24 mouse cellular contexts compared by ENCODE assay signal in the genomic region with DNA sequence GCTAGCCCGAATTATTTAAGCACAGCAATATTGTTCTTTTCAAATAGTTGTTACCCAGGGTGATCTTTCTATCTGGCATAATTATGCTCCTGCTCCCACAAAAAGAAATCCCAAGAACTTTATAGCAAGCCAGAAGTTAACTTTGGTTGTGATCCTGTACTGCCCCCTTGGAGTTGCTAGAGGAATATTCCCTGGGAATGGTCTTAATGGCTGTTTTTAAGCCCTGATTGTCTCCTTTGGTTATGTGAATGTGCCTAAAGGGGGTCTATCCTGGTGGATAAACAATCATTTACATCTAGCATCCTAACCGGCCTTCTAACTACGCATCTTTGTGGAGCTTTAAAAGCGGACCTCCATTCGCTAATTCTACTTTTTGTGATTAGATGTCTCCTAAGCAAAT. TPM values are rescaled to one million over a fixed set of nuclear protein-coding genes. Genes with fewer than 3 reads are reported as not detected.
A peak's percentile ranks its signal among the peaks of the same experiment; 100 is the strongest.
DNase-seq lines count a peak whose midpoint lies in the region; ATAC-seq and TF ChIP-seq lines count a peak whose summit lies in the region.
"Had no signal": no experiment of that assay in that cellular context is flagged by ENCODE, and none has a peak within 500 bp of the region (broad histone marks: within the 10 kb centered on the region; RNA-seq: fewer than 3 reads in every experiment).

No protein-coding gene starts in this region.

- H3K4me3 ChIP-seq in heart, postnatal 0 days (ENCODE audit: low read depth, low read length) = no peak overlapping the region
- no peak overlapping the region for H3K4me3 ChIP-seq in heart, embryonic 12.5 days
- H3K4me3 ChIP-seq in lung, embryonic 14.5 days (ENCODE audit: low read depth, low read length) = no peak overlapping the region
- H3K4me3 ChIP-seq: forebrain, embryonic 13.5 days; limb, embryonic 15.5 days; stomach, embryonic 15.5 days had no signal

- 94% methylated on average over 5 of the region's 5 CpGs for WGBS in heart, postnatal 0 days
- 90% methylated on average over 5 of the region's 5 CpGs for WGBS in heart, embryonic 12.5 days
- WGBS in lung, embryonic 14.5 days = 89% methylated on average over 5 of the region's 5 CpGs

- no peaks in the 10 kb centered on the region for H3K27me3 ChIP-seq in heart, postnatal 0 days (ENCODE audit: control insufficient read depth, insufficient read depth, low read length)
- no peaks in the 10 kb centered on the region for H3K27me3 ChIP-seq in heart, embryonic 12.5 days (replicated peaks)
- H3K27me3 ChIP-seq in lung, embryonic 14.5 days (ENCODE audit: insufficient read depth, low read length) = no peaks in the 10 kb centered on the region
- no peaks in the 10 kb centered on the region for H3K27me3 ChIP-seq in Patski
- H3K27me3 ChIP-seq: forebrain, embryonic 13.5 days; limb, embryonic 15.5 days; stomach, embryonic 15.5 days had no signal

- no peak for DNase-seq in heart, postnatal 0 days (ENCODE audit: low spot score)
- peak; percentile 25 for DNase-seq in lung, embryonic 14.5 days
- DNase-seq in lung, adult 18-20 months = no peak
- DNase-seq in Patski (ENCODE audit: low read depth, low spot score) = no peak
- DNase-seq in retina, postnatal 1 day = peak; percentile 17
- no peak for DNase-seq in spleen, postnatal 10 days (ENCODE audit: low spot score in 2 of 2)
- DNase-seq: adrenal gland, postnatal 36 days; cerebellum, adult 9-10 months; heart, adult 11 months; kidney, adult 11 months; kidney, postnatal 25 days; layer of hippocampus, adult 9-11 months; lung, adult 2 months; spleen, adult 18-20 months had no signal

- no peak for ATAC-seq in heart, postnatal 0 days (ENCODE audit: insufficient read depth, low read depth)
- no peak for ATAC-seq in heart, embryonic 12.5 days (ENCODE audit: insufficient number of reproducible peaks, low FRiP score)
- ATAC-seq in lung, embryonic 14.5 days (ENCODE audit: insufficient read depth) = no peak
- no peak for ATAC-seq in Patski
- ATAC-seq: forebrain, embryonic 13.5 days; midbrain, embryonic 16.5 days had no signal

- H3K4me2 ChIP-seq in heart, postnatal 0 days (ENCODE audit: low read depth, low read length) = no peak overlapping the region
- no peak overlapping the region for H3K4me2 ChIP-seq in heart, embryonic 12.5 days
- H3K4me2 ChIP-seq in lung, embryonic 14.5 days = no peak overlapping the region
- H3K4me2 ChIP-seq: forebrain, embryonic 13.5 days; hindbrain, embryonic 14.5 days; limb, embryonic 15.5 days; stomach, embryonic 15.5 days had no signal

- TF ChIP-seq EP300 in heart, postnatal 0 days (IDR thresholded peaks at IDR 0.05; ENCODE audit: low read depth) = no peak

- TF ChIP-seq CTCF in heart, postnatal 0 days (IDR thresholded peaks at IDR 0.05; ENCODE audit: low read depth) = peak; percentile 50
- TF ChIP-seq CTCF in lung, embryonic 14.5 days (IDR thresholded peaks at IDR 0.05; ENCODE audit: low read depth) = 0 out of 2 replicates have a peak, but pooled peaks have one; percentile 28
- peak; percentile 35 for TF ChIP-seq CTCF in Patski (IDR thresholded peaks at IDR 0.05)

- POLR2A ChIA-PET in Patski (lab: Charles Lee) = no interaction called here

- no peaks in the 10 kb centered on the region for H3K4me1 ChIP-seq in heart, postnatal 0 days (ENCODE audit: control insufficient read depth, insufficient read depth)
- no peaks in the 10 kb centered on the region for H3K4me1 ChIP-seq in heart, embryonic 12.5 days (replicated peaks)
- H3K4me1 ChIP-seq in lung, embryonic 14.5 days (ENCODE audit: insufficient read depth) = no peaks in the 10 kb centered on the region
- H3K4me1 ChIP-seq: stomach, embryonic 15.5 days had no signal

- peaks cover 16% of the 10 kb centered on the region; the same call in 1 of the 2 replicates for H3K36me3 ChIP-seq in heart, postnatal 0 days (replicated peaks; ENCODE audit: control insufficient read depth, insufficient read depth, low read length)
- H3K36me3 ChIP-seq in heart, embryonic 12.5 days = peaks cover 39% of the 10 kb centered on the region
- H3K36me3 ChIP-seq in lung, embryonic 14.5 days (ENCODE audit: insufficient read depth) = peaks cover 56% of the 10 kb centered on the region

- in situ Hi-C loops in Patski (cut with MboI; ENCODE audit: low pct_unique_long_range_greater_than_20kb) = loop anchor here (25.0 kb wide), 1 partner anchor 1477 kb away; a partner anchor contains a TSS

- CTCF ChIA-PET in Patski (lab: Charles Lee) = interaction anchor here (0.7 kb wide), 1 partner anchor 18 kb away, joined by 3 read pairs; no protein-coding TSS in a partner anchor

- no peak overlapping the region for H3K9ac ChIP-seq in heart, postnatal 0 days (replicated peaks; ENCODE audit: low read depth, low read length)
- no peak overlapping the region for H3K9ac ChIP-seq in heart, embryonic 12.5 days
- no peak overlapping the region for H3K9ac ChIP-seq in lung, embryonic 14.5 days
- H3K9ac ChIP-seq: forebrain, embryonic 13.5 days; hindbrain, embryonic 14.5 days; limb, embryonic 15.5 days; stomach, embryonic 15.5 days had no signal

- no peak overlapping the region for H3K27ac ChIP-seq in heart, postnatal 0 days (ENCODE audit: low read depth)
- no peak overlapping the region for H3K27ac ChIP-seq in heart, embryonic 12.5 days (ENCODE audit: poor library complexity, severe bottlenecking)
- H3K27ac ChIP-seq in lung, embryonic 14.5 days (ENCODE audit: low read depth) = no peak overlapping the region
- H3K27ac ChIP-seq: forebrain, embryonic 13.5 days; hindbrain, embryonic 14.5 days; limb, embryonic 15.5 days; stomach, embryonic 15.5 days had no signal

- H3K9me3 ChIP-seq in heart, postnatal 0 days (replicated peaks; ENCODE audit: control insufficient read depth, low read length) = no peaks in the 10 kb centered on the region
- H3K9me3 ChIP-seq in heart, embryonic 12.5 days (replicated peaks) = no peaks in the 10 kb centered on the region
- H3K9me3 ChIP-seq in lung, embryonic 14.5 days (ENCODE audit: low read depth, low read length) = no peaks in the 10 kb centered on the region
- H3K9me3 ChIP-seq: forebrain, embryonic 13.5 days; limb, embryonic 15.5 days; stomach, embryonic 15.5 days had no signal

RNA-seq across cellular contexts. Expression of a gene that starts 20.0 kb away (rescaled TPM):
- not detected in 2 replicates for total RNA-seq in heart, postnatal 0 days (2014; rRNA removed; ENCODE audit: low replicate concordance)
- not detected in 2 replicates for polyA plus RNA-seq in heart, postnatal 0 days (2015; fragmentation: Nextera tagmentation; extraction: Ambion mirVana)
- not detected in 2 replicates for polyA plus RNA-seq in heart, embryonic 12.5 days (2016; fragmentation: Nextera tagmentation; extraction: Ambion mirVana)
- polyA plus RNA-seq in lung, embryonic 14.5 days (2014; fragmentation: Nextera tagmentation; extraction: Ambion mirVana) = not detected in 2 replicates
- polyA plus RNA-seq in Patski (2021) = not detected
- total RNA-seq: adrenal gland, postnatal 36 days; gastrocnemius, adult 18-20 months; left cerebral cortex, postnatal 10 days had no signal
- polyA plus RNA-seq: forebrain, embryonic 13.5 days; heart, embryonic 16.5 days; hindbrain, embryonic 14.5 days; limb, embryonic 15.5 days; lung, adult 2 months; midbrain, embryonic 16.5 days; stomach, embryonic 15.5 days; thymus, postnatal 0 days had no signal

Comparison
In these comparisons a context has a peak if more than half of its experiments do, and no peak if none do; other contexts are left out.
1. DNase-seq: peak in lung, embryonic 14.5 days (single experiment) and retina, postnatal 1 day (single experiment); none in heart, postnatal 0 days (single experiment), lung, adult 18-20 months (0 of 2), Patski (single experiment) and spleen, postnatal 10 days (0 of 2).
2. Peak in every context shown above with its lines, with median percentiles within 50 percentile points of each other: CTCF ChIP-seq.